Mouse (Mus musculus): ENCODE data around the gene Lax1.

- no peak for TF ChIP-seq TAL1 (IDR thresholded peaks at IDR 0.05; ENCODE audit: low read length)
- TF ChIP-seq GATA1 (IDR thresholded peaks at IDR 0.05; ENCODE audit: low read length), result no peak
These were observed 33.1 kb downstream of the Lax1 start for GRCm38 (mm10) chr1:133656811-133657210.
